Mouse (Mus musculus) liver, adult 2 months (tissue): ENCODE results near the gene Actr2.

ENCODE experiments used
- CTCF ChIP-seq: fragments of 200-500 bp; IDR thresholded peaks from 2 replicates; pipeline ENCODE4 v1.5.1; 2011; ENCODE audit warnings: low read depth, low read length, control low read depth
- POLR2A ChIP-seq: fragments of 200-500 bp; IDR thresholded peaks from 2 replicates; pipeline ENCODE4 v1.6.1; 2011; ENCODE audit warnings: low read length, control low read depth; ENCODE audit not compliant: insufficient read depth; ENCODE audit errors: extremely low read depth

- no peak for TF ChIP-seq POLR2A
- no peak for TF ChIP-seq CTCF
Measured at GRCm38 (mm10) chr11:20145383-20145782, 32.7 kb upstream of the Actr2 start.
